Mouse (Mus musculus): ENCODE data around the gene Cdk2ap2.

DNA sequence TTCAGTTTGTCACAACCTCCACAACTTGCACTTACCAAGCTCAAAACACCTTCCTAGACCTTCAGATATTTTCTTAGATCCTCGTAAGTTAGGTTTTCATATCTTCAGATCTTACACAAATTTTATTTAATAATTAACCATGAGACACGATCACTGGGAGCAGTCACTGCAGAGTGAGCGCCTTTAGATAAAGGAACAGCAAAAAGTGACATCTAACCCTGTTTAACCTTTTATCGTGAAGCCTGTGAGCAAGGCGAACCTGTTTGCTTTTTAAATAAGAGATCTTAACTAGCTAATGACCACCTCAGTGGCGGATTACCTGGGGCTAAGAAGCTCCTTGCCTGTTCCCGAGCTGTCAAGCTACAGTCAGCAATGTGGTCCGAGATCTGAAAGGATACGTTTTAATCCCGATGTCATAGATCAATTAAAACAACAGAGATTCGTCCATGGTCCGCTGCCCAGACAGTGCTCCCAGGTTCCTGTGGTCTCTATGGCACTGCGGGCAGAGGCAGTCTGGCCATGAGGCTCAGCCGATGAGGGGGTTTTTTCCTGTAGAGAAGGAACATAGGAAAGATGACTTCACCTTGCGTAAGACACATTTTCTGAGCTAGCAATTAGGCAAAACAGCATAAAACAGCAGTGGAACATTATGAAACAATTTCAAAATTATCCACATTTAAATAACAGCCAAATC is 28.1 kb upstream of the Cdk2ap2 start:
- no peak for TF ChIP-seq CTCF (IDR thresholded peaks at IDR 0.05; ENCODE audit: low read depth)
- TF ChIP-seq EP300 (optimal IDR thresholded peaks at IDR 0.05), result no peak
